Mouse (Mus musculus): ENCODE results near the gene Zfp799.
"Not testable (repeated sequence)": the region's sequence is repeated elsewhere in the genome, so short reads cannot be mapped to it uniquely, and the experiment has no call there.

Gene Zfp799

GRCm38 (mm10) chr17:32829540-32830417 lies at the start of gene Zfp799:
Gene Zfp799, minus strand, starts transcription at chr17:32830261.
- DNase-seq (ENCODE audit: low spot score in 2 of 2) = peak; percentile 37 to 66

DNA sequence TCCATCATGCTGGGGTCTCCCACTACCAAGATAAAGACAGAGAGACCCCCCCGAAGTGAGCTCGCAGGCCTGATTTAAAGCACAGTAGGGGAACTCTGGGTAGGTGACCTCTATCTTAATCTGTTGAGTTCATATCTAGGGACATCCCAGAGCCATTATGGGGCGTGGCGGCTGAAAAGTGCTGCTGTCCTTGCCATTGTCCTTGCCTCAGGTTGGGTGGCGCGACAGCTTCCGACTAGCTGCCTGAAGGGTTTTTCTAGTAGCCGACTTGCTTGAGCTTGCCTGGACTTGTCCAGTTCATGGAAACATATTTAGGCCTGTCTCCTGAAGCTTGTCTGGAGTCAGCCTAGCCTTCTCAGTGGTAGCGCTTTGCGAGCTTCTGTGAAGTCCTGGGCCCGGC lies 48.7 kb upstream of the Zfp799 start:
- DNase-seq (ENCODE audit: low spot score in 2 of 2) = no peak

GRCm38 (mm10) chr17:32877471-32878171 lies 47.6 kb upstream of the Zfp799 start:
- DNase-seq (ENCODE audit: low spot score in 2 of 2) = no peak

DNA sequence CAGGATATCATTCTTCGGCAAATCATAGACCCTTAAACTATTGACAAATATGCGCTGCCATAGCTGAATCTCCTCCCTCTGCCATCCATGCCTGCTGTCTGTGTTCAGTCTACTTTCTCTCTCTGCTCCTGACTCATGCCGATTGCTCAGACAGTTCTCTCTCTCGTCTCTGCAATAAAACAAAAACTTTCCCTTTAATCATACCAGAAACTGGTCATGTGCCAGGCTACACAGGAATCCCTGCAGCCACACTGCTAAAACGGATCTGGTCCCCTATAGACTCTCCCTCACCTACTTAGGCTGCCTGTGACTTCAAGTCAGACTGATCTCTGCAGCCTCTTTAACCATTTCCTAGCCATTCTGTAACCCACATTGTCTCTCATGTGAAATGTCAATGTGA lies 42.6 kb upstream of the Zfp799 start:
- DNase-seq (ENCODE audit: low spot score in 2 of 2) = no peak

DNA sequence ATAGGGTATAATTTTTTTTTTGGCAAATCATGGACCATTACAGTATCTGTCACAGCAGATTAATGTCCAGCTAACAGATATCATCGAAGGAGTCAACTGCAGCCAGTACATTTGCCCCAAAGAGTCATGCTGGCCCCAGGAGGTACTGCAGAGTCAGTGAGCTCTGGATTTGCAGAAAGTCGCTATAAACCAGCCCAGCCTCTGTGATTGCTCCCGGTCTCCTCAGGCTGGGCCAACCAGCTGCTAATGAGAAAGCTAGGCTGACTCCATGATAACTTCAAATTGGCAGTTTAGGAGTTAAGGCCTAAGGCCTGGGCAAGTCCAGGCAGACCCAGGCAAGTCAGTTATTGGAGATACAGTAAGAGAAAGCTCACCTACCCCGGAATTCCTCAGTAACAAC lies 42.0 kb upstream of the Zfp799 start:
- no peak for DNase-seq (ENCODE audit: low spot score in 2 of 2)

DNA sequence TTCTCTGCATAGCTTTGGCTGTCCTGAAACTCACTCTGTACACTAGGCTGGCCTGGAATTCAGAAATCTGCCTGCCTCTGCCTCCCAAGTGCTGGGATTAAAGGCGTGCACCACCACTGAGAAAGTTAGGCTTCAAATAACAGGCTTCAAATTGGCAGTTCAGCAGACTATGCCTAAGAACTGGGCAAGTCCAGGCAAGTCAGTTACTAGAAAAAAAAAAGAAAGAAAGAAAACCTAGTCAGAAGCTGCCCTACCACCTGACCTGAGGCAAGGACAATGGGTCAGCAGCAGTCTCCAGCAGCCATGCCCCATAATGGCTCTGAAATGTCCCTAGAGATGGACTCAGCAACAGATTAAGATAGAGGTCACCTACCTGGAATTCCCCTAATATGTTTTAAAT lies 41.4 kb upstream of the Zfp799 start:
- DNase-seq (ENCODE audit: low spot score in 2 of 2) = no peak

DNA sequence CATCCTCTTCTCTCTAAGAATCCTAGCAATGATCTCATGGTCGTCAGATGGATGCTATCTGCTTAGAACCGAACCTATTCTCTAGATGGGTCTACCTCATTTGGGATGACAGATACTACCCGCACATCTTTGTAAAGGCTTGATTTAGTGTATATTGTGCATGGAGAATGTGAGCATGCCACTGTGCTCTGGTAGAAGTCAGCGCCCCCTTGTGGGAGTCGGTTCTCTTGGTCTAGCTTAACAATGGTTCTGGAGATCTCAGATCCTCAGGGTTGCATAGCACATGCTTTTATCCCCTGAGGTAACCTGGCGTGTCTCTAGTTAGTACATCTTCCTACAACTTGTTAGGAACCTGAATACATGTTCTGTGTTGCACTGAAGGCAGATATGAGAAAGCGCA lies 37.2 kb upstream of the Zfp799 start:
- DNase-seq (ENCODE audit: low spot score in 2 of 2) = not testable (repeated sequence)

DNA sequence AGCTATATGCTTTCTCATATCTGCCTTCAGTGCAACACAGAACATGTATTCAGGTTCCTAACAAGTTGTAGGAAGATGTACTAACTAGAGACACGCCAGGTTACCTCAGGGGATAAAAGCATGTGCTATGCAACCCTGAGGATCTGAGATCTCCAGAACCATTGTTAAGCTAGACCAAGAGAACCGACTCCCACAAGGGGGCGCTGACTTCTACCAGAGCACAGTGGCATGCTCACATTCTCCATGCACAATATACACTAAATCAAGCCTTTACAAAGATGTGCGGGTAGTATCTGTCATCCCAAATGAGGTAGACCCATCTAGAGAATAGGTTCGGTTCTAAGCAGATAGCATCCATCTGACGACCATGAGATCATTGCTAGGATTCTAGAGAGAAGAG lies 26.7 kb upstream of the Zfp799 start:
- not testable (repeated sequence) for DNase-seq (ENCODE audit: low spot score in 2 of 2)

GRCm38 (mm10) chr17:32851581-32851980 lies 21.5 kb upstream of the Zfp799 start:
- no peak for DNase-seq (ENCODE audit: low spot score in 2 of 2)

- DNase-seq (ENCODE audit: low spot score in 2 of 2) = no peak
Measured at GRCm38 (mm10) chr17:32841388-32841787, 11.3 kb upstream of the Zfp799 start.

DNA sequence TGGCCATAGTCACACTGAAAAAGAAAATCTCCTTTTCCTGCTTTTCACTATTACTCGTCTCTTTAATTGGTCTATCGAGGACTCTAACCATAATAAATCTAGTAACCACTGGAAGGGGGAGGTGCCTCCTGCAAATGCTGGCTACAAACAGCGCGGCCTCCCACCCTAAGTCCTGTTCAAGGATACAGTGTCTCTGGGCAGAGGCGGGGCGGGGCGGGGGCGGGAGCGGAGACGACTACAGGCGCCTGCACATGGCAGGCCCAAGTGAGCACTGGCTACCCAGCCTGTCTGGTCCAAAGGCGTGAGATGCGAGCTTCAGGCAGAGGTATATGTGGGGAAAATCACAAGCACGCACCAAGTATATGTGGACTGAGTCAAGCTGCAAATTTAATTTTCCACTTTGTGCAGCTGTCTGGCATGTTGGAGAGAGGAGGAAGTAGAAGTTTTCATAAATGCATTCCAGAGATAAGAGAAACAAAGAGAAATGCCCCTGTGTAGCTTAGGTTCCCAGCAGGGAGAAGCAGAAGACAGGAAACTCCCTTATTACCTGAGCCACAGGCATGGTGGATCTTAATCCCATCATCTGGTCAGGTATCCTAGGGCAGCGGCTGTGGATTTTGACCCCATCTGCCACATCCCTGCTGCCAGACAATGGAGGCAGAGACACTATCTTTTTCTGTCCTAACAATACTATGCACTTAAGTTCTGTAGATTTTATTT lies 9.2 kb upstream of the Zfp799 start:
- DNase-seq (ENCODE audit: low spot score in 2 of 2) = no peak

DNA sequence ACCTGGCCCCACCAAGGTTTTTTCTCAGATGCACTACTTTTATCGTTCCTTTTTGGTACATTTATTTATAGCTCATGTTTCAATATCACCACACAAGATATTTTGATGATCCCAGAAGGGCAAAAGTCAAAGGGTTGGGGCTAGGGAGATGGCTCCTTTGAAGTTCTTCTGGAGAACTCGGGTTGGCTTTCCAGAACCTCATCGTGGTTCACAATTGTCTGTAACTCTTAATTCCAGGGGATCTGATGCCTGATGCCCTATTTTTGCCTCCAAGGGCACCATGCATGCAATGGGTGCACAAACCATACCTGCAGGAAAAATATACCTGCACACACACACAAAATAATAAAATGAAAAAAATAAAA lies 339 bp upstream of the Zfp799 start:
- no peak for DNase-seq (ENCODE audit: low spot score in 2 of 2)

DNA sequence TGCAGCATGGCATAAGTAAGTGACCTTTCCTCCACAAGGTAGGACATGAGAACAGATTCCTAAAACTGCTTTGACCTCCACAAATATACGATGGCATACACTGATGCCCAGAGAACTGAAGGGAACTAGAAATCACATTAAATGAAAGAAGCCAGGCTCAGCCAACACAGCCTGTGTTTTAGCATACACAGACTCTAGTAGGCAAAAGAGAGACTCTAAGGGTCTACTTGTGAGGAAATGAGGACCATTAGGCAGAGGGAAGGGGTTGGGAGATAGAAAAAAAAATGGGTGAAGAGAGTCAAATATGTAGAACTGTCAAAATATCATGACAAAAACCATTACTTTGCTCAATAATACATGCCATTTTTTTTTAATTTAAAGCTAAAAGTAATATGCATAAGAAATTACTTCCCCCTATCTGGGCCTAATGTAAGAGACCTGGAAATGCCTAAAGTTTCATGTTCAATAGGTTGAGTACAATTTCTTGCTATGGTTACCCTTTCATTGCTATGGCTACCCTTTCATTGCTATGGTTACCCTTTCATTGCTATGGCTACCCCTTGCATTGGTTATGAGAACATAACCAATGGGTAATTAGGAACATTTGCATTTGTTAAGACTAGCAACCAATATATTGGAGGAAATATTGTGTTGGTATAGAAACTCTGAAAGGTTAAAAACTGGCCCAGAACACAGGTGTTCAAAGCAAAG lies 13.8 kb downstream of the Zfp799 start:
- no peak for DNase-seq (ENCODE audit: low spot score in 2 of 2)

- no peak for DNase-seq (ENCODE audit: low spot score in 2 of 2)
Measured at GRCm38 (mm10) chr17:32814136-32814535, 15.9 kb downstream of the Zfp799 start.

DNA sequence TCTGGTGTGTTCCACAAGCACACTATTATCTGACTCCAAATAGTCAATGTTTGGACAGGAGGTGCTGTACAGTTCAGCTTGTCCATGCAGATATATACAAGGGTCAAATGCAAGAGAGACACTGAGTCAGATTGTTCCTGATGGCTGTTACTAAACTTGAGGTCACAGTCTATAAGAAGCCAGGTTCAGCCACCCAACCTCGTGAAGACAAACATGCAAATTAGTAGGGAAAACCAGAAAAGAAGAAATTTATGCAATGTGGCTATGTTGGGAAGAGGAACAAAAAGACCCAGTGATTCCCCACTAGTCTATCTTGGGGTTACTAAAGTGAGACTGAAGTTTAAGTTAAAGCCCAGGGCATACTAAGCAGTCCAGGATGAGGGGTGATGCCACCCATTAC lies 19.4 kb downstream of the Zfp799 start:
- DNase-seq (ENCODE audit: low spot score in 2 of 2) = no peak

DNA sequence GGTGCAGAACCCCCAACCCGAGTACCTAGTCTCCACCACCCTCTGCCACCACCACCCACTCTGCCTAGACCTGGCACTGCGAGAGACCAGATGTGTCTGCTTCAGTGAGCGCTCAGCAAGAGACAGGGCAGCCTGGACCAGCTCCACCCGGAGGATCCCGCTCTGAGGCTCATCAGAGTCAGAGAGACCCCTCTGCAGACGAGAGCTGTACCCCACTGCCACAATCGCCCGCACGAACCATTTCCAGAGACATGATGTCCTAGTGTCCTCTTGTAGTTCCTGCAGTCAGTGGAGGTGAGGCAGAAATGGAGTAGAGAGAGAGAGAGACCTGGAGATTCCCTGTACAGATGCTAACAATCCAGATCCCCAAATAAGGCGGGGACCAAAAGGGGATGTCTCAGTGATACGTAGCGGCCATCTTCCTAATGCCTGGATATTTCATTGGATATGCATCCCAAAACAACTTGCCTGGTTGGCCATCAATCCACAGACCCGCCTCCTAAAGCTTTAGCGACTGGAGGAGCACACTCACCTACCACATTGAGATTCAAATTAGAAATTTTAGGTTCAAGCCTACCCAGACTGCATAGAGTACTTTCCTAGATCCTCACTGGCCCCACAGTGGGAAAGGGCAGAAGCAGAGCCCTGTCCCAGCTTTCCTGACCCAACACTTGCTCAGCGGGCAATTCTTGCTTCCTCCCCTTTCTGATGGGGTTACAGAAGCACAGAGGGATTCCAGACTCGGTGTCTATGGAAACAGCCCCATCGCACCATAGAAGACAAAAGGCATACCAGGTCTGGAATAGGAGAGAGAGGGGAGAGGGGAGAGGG lies 20.3 kb downstream of the Zfp799 start, which contains the start of gene Zfp811:
Gene Zfp811, minus strand, starts transcription at position 388 of the 831 bp plus-strand sequence.
- DNase-seq (ENCODE audit: low spot score in 2 of 2) = peak; percentile 31 to 50

- no peak for DNase-seq (ENCODE audit: low spot score in 2 of 2)
Measured at GRCm38 (mm10) chr17:32808921-32809320, 21.1 kb downstream of the Zfp799 start.

- DNase-seq (ENCODE audit: low spot score in 2 of 2) = no peak
Measured at GRCm38 (mm10) chr17:32789244-32789643, 40.8 kb downstream of the Zfp799 start.

DNA sequence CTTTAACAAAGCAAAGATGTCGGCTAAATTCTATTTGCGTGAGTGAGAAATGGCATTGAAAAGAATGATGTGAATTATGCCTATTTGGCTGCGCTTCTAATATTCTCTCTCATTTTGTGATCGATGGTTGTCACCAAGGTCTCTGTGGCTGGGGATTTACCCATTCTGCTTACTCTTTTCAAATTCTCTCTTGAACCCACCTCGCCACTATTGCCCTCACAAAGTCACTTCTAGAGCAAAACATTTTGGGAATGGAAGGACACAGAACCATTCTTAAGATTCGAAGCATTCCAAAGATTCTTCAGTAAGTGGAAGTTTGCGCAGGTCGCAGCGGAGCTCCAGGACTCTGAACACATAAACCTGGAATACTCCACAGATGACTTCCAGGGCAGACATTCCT lies 41.5 kb downstream of the Zfp799 start:
- DNase-seq (ENCODE audit: low spot score in 2 of 2) = no peak

GRCm38 (mm10) chr17:32788094-32788559 lies 41.9 kb downstream of the Zfp799 start, which contains the start of gene Zfp871:
Gene Zfp871, minus strand, starts transcription at chr17:32788287.
- peak; percentile 50 to 74 for DNase-seq (ENCODE audit: low spot score in 2 of 2)

Data from cerebellum, postnatal 4 days (tissue).